ENCODE assay signal across 8 mouse cellular contexts in genomic region chr11:121808204-121808852, GRCm38 (mm10). TPM values are rescaled to one million over a fixed set of nuclear protein-coding genes. Genes with fewer than 3 reads are reported as not detected.
DNase-seq lines count a peak whose midpoint lies in the region; ATAC-seq and TF ChIP-seq lines count a peak whose summit lies in the region.

No protein-coding gene starts in this region.

- peak; percentile 98 for TF ChIP-seq RAD21 in MEL (IDR thresholded peaks at IDR 0.05; ENCODE audit: low read depth, low read length)

- H3K9ac ChIP-seq in MEL (ENCODE audit: control insufficient read depth, low read depth, low read length, poor library complexity, severe bottlenecking): no peak overlapping the region
- no peak overlapping the region for H3K9ac ChIP-seq in forebrain, embryonic 15.5 days (replicated peaks)
- no peak overlapping the region for H3K9ac ChIP-seq in lung, embryonic 16.5 days (ENCODE audit: low read length)

- no peak for TF ChIP-seq EP300 in MEL (IDR thresholded peaks at IDR 0.05; ENCODE audit: low read depth in 1 of 2, low read length in 2 of 2)

- H3K27ac ChIP-seq in MEL (ENCODE audit: control insufficient read depth, low read depth, low read length): no peak overlapping the region
- H3K27ac ChIP-seq in forebrain, embryonic 15.5 days (replicated peaks): no peak overlapping the region
- H3K27ac ChIP-seq in lung, embryonic 16.5 days (ENCODE audit: low read length): no peak overlapping the region

- H3K4me1 ChIP-seq in MEL (ENCODE audit: control insufficient read depth in 1 of 2, insufficient read depth in 2 of 2, low read length in 2 of 2): no peaks in the 10 kb centered on the region
- no peaks in the 10 kb centered on the region for H3K4me1 ChIP-seq in forebrain, embryonic 15.5 days
- H3K4me1 ChIP-seq in lung, embryonic 16.5 days (replicated peaks; ENCODE audit: control insufficient read depth, insufficient read depth, low read length): peaks cover 3% of the 10 kb centered on the region; the same call in 1 of the 2 replicates

- H3K79me2 ChIP-seq in MEL (ENCODE audit: control insufficient read depth, insufficient read depth, low read length, poor library complexity): no peaks in the 10 kb centered on the region

- TF ChIP-seq CTCF in MEL (IDR thresholded peaks at IDR 0.05 in 2 of 3, conservative IDR thresholded peaks at IDR 0.05 in 1 of 3; ENCODE audit: control insufficient read depth in 1 of 3, insufficient read depth in 1 of 3, low read depth in 2 of 3, low read length in 3 of 3, poor library complexity in 1 of 3, severe bottlenecking in 1 of 3): peak; percentile 85 to 96 (median 92)

- 9% methylated on average over 4 of the region's 4 CpGs for WGBS in forebrain, embryonic 15.5 days
- 5% methylated on average over 4 of the region's 4 CpGs for WGBS in lung, embryonic 16.5 days

- no peaks in the 10 kb centered on the region for H3K36me3 ChIP-seq in MEL (ENCODE audit: control insufficient read depth in 1 of 2, insufficient read depth in 2 of 2, low read length in 2 of 2)
- H3K36me3 ChIP-seq in forebrain, embryonic 15.5 days: no peaks in the 10 kb centered on the region
- H3K36me3 ChIP-seq in lung, embryonic 16.5 days (ENCODE audit: control insufficient read depth, insufficient read depth, low read length): no peaks in the 10 kb centered on the region

- TF ChIP-seq POLR2A in MEL (IDR thresholded peaks at IDR 0.05; ENCODE audit: control insufficient read depth in 1 of 2, insufficient read depth in 1 of 2, low read depth in 1 of 2, low read length in 2 of 2, poor library complexity in 1 of 2): no peak

- DNase-seq in MEL (ENCODE audit: low read depth, low spot score): peak; percentile 87
- DNase-seq in c-Kit-positive CD71-positive TER-119-positive erythroid progenitor cells, embryonic 14.5 days (ENCODE audit: low spot score): peak; percentile 57
- DNase-seq in heart, postnatal 4 days: peak; percentile 91
- DNase-seq in layer of hippocampus, adult 18-20 months (ENCODE audit: low spot score in 2 of 2): peak; percentile 64 to 94
- DNase-seq in retina, embryonic 14.5 days (ENCODE audit: low spot score): peak; percentile 93
- peak; percentile 74 to 82 for DNase-seq in thymus, postnatal 36 days

- H3K4me2 ChIP-seq in forebrain, embryonic 15.5 days (replicated peaks): no peak overlapping the region
- H3K4me2 ChIP-seq in lung, embryonic 16.5 days (ENCODE audit: low read depth, low read length): no peak overlapping the region

- H3K9me3 ChIP-seq in MEL (replicated peaks; ENCODE audit: insufficient read depth, low read length): no peaks in the 10 kb centered on the region
- H3K9me3 ChIP-seq in forebrain, embryonic 15.5 days: no peaks in the 10 kb centered on the region
- H3K9me3 ChIP-seq in lung, embryonic 16.5 days (ENCODE audit: control insufficient read depth, low read length): no peaks in the 10 kb centered on the region

- H3K27me3 ChIP-seq in MEL (ENCODE audit: control insufficient read depth in 1 of 2, insufficient read depth in 2 of 2, low read length in 2 of 2): peaks cover 1 to 3% of the 10 kb centered on the region in 2 experiments; a peak in 3 of 4 replicates
- H3K27me3 ChIP-seq in forebrain, embryonic 15.5 days: no peaks in the 10 kb centered on the region
- H3K27me3 ChIP-seq in lung, embryonic 16.5 days (ENCODE audit: control insufficient read depth, insufficient read depth, low read depth, low read length): no peaks in the 10 kb centered on the region

- peak; percentile 67; the same call in 1 of the 2 replicates for ATAC-seq in forebrain, embryonic 15.5 days (replicated peaks)
- peak; percentile 57; the same call in 1 of the 2 replicates for ATAC-seq in lung, embryonic 16.5 days (ENCODE audit: low read depth)

- no peak overlapping the region for H3K4me3 ChIP-seq in MEL (ENCODE audit: control insufficient read depth in 1 of 2, insufficient read depth in 1 of 2, low read depth in 2 of 2, low read length in 2 of 2)
- no peak overlapping the region for H3K4me3 ChIP-seq in forebrain, embryonic 15.5 days
- H3K4me3 ChIP-seq in lung, embryonic 16.5 days (ENCODE audit: low read length): no peak overlapping the region

TF ChIP-seq in MEL, 35 proteins besides CTCF, POLR2A, EP300 and RAD21:
- TF ChIP-seq ZC3H11A (IDR thresholded peaks at IDR 0.05; ENCODE audit: low read depth, low read length) (peak; percentile 97), SMC3 (IDR thresholded peaks at IDR 0.05; ENCODE audit: low read depth, low read length) (peak; percentile 98), MEF2A (IDR thresholded peaks at IDR 0.05; ENCODE audit: extremely low read depth, insufficient replicate concordance, low read depth, low read length, poor library complexity, severe bottlenecking) (no peak)

RNA-seq across cellular contexts. Expression of gene Ptchd3, which starts 21.7 kb away (rescaled TPM):
- not detected in 2 replicates for total RNA-seq in MEL (2012; rRNA removed)
- not detected for polyA plus RNA-seq in MEL (2012; ENCODE audit: insufficient read depth in 1 of 2, insufficient read length in 2 of 2, low read depth in 1 of 2, low replicate concordance in 2 of 2, missing spikeins in 1 of 2)
- not detected in 2 replicates for polyA plus RNA-seq in forebrain, embryonic 15.5 days (2015; fragmentation: Nextera tagmentation; extraction: Ambion mirVana)
- under 1 TPM; 0.18 to 0.60 TPM for total RNA-seq in heart, postnatal 4 days (2021)
- total RNA-seq in layer of hippocampus, adult 18-20 months (2021): not detected
- polyA plus RNA-seq in lung, embryonic 16.5 days (2015; fragmentation: Nextera tagmentation; extraction: Ambion mirVana): 0.08 and 0.21 TPM in 2 replicates
